Mouse (Mus musculus) megakaryocyte, adult 5-6 weeks (primary cell): ENCODE measurements around the gene Cpb1. TPM values are rescaled to one million over a fixed set of nuclear protein-coding genes. Genes with fewer than 3 reads are reported as not detected.

Experiments used
- ATAC-seq: 2 replicates; pipeline ENCODE4 v1.8.0; 2016; ENCODE audit warnings: mild to moderate bottlenecking, inconsistent platforms; ENCODE audit not compliant: poor library complexity, severe bottlenecking
- total RNA-seq, 2 experiments: library from RNA; stranded (forward) in 1 of 2; stranded (reverse) in 1 of 2; fragments of 153-499, 151-499 nt in 1 of 2; fragments of 221-1000, 200-1000 nt in 1 of 2; gene quantifications; 2 replicates each; pipeline versions ENCODE4 v1.2.3 to v1.2.4; 2015 to 2017

The Cpb1 gene
- total RNA-seq (2015): not detected in 2 replicates
- total RNA-seq (2017): not detected in 2 replicates

DNA sequence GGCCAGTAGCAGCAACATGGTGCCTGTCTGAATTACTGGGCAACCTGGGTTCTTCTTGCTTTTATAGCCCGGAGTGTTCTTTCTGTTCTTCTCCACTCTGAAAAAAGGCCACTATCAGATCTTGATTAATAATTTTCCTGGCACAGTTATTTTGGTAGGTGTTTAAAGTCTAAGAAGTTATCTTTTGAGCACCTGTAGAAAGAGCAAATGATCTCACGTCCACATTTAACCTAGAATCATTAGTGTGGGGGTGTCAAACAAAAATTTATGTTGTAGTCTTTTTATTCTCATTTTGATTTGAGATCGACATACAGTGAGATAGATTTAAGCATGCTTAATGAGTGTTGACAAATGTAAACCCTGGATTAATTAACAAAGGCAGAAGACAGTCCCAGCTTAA, at the start of gene Cpb1:
Gene Cpb1, minus strand, starts transcription at position 101 of the 400 bp plus-strand sequence.
- no peak for ATAC-seq

DNA sequence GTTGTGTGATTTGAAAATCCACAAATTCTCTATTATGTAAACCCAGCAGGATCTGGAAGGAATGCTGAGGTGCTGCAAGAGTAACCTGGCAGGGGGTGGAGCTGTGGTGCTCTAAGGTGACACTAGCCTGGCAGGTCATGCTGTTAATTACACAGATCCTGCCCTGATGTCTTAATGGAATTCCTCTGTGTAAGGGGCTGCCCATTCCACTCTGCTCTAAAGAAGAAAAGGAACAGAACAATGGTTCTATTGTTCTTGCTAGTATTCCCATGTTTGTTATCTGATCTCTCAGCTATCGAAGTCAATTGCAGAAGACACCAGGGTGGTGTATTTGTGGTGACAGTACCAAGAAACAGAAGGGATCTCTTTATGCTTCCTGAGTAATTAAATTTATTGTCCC, 41.7 kb upstream of the Cpb1 start:
- ATAC-seq: no peak

- ATAC-seq: no peak
Observed at GRCm38 (mm10) chr3:20309142-20309541, 33.6 kb upstream of the Cpb1 start.

DNA sequence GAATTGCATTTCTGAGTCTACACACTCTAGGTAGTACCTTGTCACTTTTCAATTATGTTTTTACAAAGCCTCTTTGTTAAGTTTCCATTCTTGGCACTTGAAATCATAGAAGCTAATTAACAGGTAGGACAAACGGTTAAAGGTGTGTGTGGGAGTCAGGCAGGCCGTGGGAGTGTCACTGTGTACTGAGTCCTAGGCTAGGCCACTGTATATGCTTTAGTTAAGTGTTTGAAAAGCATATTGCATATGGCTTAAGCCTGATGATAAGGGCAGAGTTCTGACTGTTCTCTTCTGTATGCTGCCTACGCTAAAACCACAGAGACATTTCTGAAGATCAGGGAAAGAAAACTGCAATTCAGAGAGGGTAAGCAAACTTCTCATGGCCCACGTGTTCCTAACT, 31.7 kb upstream of the Cpb1 start:
- ATAC-seq: no peak

GRCm38 (mm10) chr3:20304758-20305352, 29.3 kb upstream of the Cpb1 start:
- ATAC-seq: peak; percentile 100

- ATAC-seq: no peak
Observed at GRCm38 (mm10) chr3:20295546-20295945, 20.0 kb upstream of the Cpb1 start.

- ATAC-seq: peak; percentile 72
Observed at GRCm38 (mm10) chr3:20294542-20295348, 19.2 kb upstream of the Cpb1 start.

DNA sequence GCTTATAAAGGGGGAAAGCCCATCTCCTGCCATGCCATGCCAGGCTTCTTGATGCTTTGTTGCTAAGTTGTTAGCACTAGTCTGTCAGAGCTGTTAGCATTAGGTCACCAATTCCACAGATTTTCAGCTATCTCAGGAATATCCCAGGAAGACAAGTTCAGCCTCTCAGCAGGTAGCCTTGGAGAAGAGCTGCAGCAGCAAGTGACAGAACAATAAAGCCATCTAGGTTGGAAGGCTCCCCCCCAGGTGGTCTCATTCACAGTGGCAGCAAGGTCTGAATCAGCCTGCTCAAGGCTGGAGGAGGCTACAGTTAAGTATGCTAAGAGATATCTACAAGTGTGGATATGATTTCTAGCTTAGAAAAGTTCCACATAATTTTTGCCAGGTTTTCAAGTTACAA, 15.8 kb upstream of the Cpb1 start:
- ATAC-seq: no peak

DNA sequence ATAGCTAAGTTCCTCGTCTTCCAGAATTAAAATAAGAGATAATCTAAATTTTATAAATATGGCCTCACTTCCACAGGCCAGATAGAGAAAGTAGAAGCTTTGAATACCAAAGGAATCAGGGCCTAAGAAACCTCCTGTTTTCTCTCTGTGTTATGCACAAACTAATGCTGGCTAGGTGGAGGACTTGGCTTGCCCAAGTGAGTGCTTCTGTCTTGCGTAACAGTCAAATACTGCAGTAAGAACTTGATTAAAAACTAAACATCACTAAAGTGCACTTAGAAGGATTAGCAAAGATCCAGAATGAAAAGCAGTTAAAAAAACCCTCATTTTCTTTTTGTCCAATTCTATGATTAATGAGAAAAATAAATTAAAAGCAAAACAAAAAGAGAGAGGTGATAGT, 13.2 kb upstream of the Cpb1 start:
- ATAC-seq: no peak

DNA sequence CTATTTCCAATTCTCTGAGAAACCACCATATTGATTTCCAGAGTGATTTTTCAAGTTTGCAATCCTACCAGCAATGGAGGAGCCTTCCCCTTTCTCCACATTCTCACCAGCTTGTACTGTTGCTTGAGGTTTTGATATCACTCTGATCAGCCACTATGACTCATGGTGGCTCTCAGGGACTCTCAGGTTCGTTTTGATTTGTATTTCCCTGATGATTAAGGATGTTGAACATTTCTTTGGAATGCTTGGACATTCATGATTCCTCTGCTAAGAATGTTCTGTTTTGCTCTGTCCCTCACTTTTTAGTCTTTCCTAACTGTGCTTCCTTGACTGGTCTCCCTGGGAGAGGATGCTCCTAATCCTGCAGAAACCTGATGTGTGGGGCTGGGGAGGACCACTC, 6.3 kb upstream of the Cpb1 start:
- no peak for ATAC-seq

DNA sequence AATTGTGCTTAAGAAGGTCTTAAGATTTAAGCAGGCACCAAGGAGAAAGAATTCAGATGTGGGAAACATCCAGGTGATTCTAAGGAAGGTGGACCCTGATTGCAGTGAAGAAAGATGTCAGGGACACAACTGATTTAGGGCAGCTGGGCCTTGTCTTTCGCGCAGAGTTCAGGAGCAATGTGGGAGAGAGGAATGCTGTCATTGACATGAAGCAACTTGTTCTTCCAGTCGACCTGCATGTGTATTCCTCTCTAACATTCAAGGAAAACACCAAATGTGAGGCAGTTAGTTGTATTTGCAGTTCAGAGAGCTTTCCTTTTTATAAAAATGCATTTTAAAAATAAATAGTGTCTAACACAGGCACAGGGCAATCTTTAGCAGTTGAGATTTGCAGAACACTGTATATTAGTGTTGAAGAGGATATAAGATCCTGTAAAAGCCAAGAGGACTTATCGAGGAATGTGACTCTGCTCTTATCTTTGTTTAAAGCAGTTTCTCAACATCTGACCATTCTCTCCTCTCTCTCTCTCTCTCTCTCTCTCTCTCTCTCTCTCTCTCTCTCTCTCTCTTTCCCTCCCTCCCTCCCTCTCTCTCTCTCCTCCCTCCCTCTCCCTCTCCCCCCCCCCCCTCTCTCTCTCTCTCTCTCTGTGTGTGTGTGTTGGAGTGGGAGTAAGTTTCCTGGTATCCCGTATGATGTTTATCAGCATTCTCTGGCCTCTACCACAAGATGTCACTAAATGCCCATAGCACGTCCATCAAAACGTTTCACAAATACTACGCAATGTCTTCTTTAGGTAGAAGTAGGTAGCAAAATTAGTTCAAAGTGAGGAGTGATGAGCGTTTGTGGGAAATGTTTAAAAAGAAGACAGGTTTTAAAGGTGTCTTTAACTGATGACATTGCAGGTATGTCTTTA, 20.7 kb downstream of the Cpb1 start:
- no peak for ATAC-seq

- ATAC-seq: peak; percentile 70
Observed at GRCm38 (mm10) chr3:20243913-20244312, 31.6 kb downstream of the Cpb1 start.

- no peak for ATAC-seq
Observed at GRCm38 (mm10) chr3:20242050-20242449, 33.5 kb downstream of the Cpb1 start, which contains the start of gene Cpa3. Gene Cpa3, minus strand, starts transcription at chr3:20242181.

- ATAC-seq: peak; percentile 56
Observed at GRCm38 (mm10) chr3:20239741-20240140, 35.8 kb downstream of the Cpb1 start.

GRCm38 (mm10) chr3:20236965-20237364, 38.6 kb downstream of the Cpb1 start:
- ATAC-seq: no peak

DNA sequence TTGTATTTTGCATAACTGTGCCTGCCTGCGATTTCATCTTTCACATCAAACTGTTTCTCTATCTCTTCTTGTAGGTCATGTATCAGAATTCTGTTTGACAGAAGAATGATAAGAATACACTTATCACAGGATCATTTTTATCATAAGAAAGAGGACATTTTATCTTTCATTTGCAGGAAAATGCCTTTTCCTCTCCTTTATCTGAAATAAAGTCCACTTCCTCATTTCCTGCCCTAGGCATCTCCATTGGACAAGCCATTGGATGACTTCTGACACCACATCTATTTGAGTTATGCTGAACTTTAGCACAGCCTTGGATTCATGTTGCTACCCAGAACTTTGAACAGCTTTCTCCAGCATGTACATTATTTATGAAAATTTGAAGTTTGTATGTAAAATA, 46.5 kb downstream of the Cpb1 start:
- no peak for ATAC-seq

GRCm38 (mm10) chr3:20225429-20225828, 50.1 kb downstream of the Cpb1 start:
- no peak for ATAC-seq

DNA sequence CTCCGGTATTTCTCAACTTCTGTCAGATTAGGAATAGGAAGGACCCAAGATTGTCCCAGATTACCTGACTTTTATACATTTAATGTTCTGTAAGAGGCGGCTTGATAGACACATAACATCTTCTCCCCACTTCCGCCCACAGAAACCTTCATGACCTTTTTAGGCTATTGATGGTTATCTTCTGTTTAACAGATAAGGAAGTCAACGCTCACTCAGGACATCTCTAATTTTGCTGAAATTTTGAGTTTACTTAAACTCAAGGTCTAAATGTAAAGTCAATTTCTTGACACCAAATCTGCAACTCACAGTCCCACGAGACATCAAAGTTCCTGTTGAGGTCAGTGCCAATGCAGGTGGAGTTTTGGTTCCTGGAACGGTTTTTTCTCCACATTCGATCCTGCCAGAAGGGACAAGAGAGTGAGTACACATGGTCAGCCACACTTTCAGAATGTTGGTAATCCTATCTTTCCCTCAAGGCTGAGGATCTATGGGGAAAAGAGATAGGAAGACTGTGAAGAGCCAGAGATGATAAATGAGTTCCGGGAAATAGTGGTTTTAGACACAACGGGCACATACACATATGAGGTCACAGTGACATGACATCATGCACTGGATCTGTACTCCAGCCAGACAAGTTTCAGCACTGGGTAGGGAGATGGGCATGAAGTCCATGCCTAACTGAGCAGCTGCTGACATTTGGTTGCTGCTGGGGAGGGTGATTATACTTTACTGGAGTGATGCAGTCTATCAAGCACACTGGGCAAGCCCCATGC, 52.4 kb downstream of the Cpb1 start:
- ATAC-seq: peak; percentile 80

DNA sequence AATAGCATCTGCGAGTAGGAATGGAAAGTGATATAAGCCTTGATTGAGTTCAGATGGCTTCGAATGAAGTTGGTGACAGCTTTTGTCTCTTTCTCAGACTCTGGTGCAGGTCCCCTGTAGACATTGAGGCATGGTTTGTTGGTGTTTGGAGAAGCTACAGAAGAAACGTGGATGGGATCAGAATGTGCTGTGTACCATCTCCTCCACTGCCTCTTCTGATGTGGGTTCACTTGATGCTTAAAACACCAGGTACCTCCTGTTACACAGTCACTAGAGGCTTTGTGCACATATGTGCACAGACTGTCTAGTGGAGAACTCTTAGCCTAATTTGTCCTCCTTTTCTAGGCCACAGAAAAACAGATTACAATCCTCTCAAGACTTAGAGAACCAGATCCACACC, 53.4 kb downstream of the Cpb1 start:
- no peak for ATAC-seq

DNA sequence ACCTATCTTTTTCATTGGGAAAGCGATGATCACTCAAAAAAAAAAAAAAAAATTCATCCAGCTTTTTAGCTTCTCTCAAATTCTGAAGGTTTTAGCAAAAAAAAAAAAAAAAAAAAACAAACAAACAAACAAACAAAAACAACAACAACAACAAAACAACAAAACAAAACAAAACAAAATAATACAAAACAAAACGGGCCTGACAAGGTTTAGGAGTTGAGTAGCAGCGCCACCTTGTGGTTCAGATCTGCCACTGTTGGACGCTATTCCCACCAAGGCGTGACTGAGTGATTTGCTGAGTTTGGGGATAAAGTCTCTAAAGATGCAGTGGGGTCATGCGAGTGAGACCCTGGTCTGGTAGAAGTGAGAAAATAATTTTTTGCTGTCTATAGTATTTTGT, 76.7 kb downstream of the Cpb1 start:
- ATAC-seq: peak; percentile 97
